Mouse (Mus musculus) embryonic stem cell, embryonic (primary cell): ENCODE results near the gene Zfp518b.

ENCODE experiments used
- CTCF ChIA-PET, 4 experiments: fragments of 300-600 bp in 2 of 4; fragments of 350-600 bp in 2 of 4; sonication (Branson Sonifier 250); formaldehyde crosslinking; loops; one replicate each; lab custom pipeline; 2022; ENCODE audit warnings: inconsistent platforms in 2 of 4; lab: Charles Lee
- POLR2A ChIA-PET, 4 experiments: fragments of 300-600 bp in 2 of 4; fragments of 350-600 bp in 2 of 4; sonication (Branson Sonifier 250); formaldehyde crosslinking; loops; one replicate each; lab custom pipeline; 2022; ENCODE audit warnings: antibody characterized with exemption in 4 of 4, inconsistent platforms in 1 of 4; lab: Charles Lee

Gene Zfp518b

GRCm38 (mm10) chr5:38684164-38684911 is at the start of gene Zfp518b:
Zfp518b (minus strand) TSS chr5:38684826.
- POLR2A ChIA-PET, result interaction anchor here (0.5 to 6.7 kb wide), 31 partner anchors 8 to 165 kb away, joined by 3 to 115 read pairs (median 6); no protein-coding TSS in a partner anchor

GRCm38 (mm10) chr5:38708940-38709581 is 24.4 kb upstream of the Zfp518b start:
- ChIA-PET CTCF (no interaction called here), POLR2A (interaction anchor here in 1 of 4 experiments (1.0 to 3.1 kb wide), 4 partner anchors 9 to 54 kb away, joined by 3 to 35 read pairs (median 4); no protein-coding TSS in a partner anchor)

More at GRCm38 (mm10) chr5:38684164-38684911, at the start of gene Zfp518b:
- CTCF ChIA-PET, result interaction anchor here in 1 of 4 experiments (1.4 kb wide), 1 partner anchor 10 kb away, joined by 3 read pairs; no protein-coding TSS in a partner anchor

- CTCF ChIA-PET, result no interaction called here
- POLR2A ChIA-PET, result interaction anchor here in 2 of 4 experiments (0.8 to 3.1 kb wide), 3 partner anchors 10 to 25 kb away, joined by 3 to 35 read pairs (median 3); no protein-coding TSS in a partner anchor
These were observed 22.9 kb upstream of the Zfp518b start for GRCm38 (mm10) chr5:38707364-38708075.

GRCm38 (mm10) chr5:38702941-38703340 is 18.3 kb upstream of the Zfp518b start:
- CTCF ChIA-PET, result interaction anchor here in 1 of 4 experiments (0.6 kb wide), 1 partner anchor 448 kb away, joined by 5 read pairs; no protein-coding TSS in a partner anchor
- POLR2A ChIA-PET, result interaction anchor here (0.5 to 3.4 kb wide), 10 partner anchors 8 to 145 kb away, joined by 3 to 13 read pairs (median 3); partner anchors contain the start of gene Zfp518b (in 2 of the 4)

- CTCF ChIA-PET, result interaction anchor here in 1 of 4 experiments (0.6 kb wide), 1 partner anchor 449 kb away, joined by 5 read pairs; no protein-coding TSS in a partner anchor
- POLR2A ChIA-PET, result interaction anchor here in 3 of 4 experiments (0.6 to 3.4 kb wide), 6 partner anchors 9 to 144 kb away, joined by 3 to 13 read pairs (median 3); partner anchors contain the start of gene Zfp518b (in 1 of the 3)
These were observed 17.5 kb upstream of the Zfp518b start for GRCm38 (mm10) chr5:38702091-38702490.

- POLR2A ChIA-PET, result interaction anchor here in 3 of 4 experiments (0.5 to 7.4 kb wide), 27 partner anchors 9 to 178 kb away, joined by 3 to 115 read pairs (median 10); partner anchors contain the start of gene Zfp518b (in 2 of the 3)
- CTCF ChIA-PET, result interaction anchor here in 2 of 4 experiments (0.6 kb wide), 2 partner anchors 118 to 235 kb away, joined by 4 to 11 read pairs; no protein-coding TSS in a partner anchor
These were observed 13.8 kb upstream of the Zfp518b start for GRCm38 (mm10) chr5:38698466-38698865.

- POLR2A ChIA-PET, result interaction anchor here in 3 of 4 experiments (0.5 to 7.4 kb wide), 35 partner anchors 8 to 203 kb away, joined by 3 to 115 read pairs (median 8); partner anchors contain the start of gene Zfp518b (in 3 of the 3)
- CTCF ChIA-PET, result interaction anchor here in 3 of 4 experiments (0.6 to 1.3 kb wide), 3 partner anchors 118 to 235 kb away, joined by 3 to 11 read pairs (median 4); no protein-coding TSS in a partner anchor
These were observed 13.4 kb upstream of the Zfp518b start for GRCm38 (mm10) chr5:38698046-38698445.

GRCm38 (mm10) chr5:38696616-38697375 is 12.2 kb upstream of the Zfp518b start:
- POLR2A ChIA-PET, result interaction anchor here (0.6 to 7.4 kb wide), 48 partner anchors 8 to 274 kb away, joined by 3 to 115 read pairs (median 6); partner anchors contain the start of genes Zfp518b (in 3 of the 4) and Wdr1 (in 1 of the 4)
- CTCF ChIA-PET, result interaction anchor here in 2 of 4 experiments (0.6 to 1.3 kb wide), 5 partner anchors 11 to 876 kb away, joined by 3 to 8 read pairs (median 3); no protein-coding TSS in a partner anchor

- ChIA-PET POLR2A (interaction anchor here in 2 of 4 experiments (1.1 to 7.4 kb wide), 8 partner anchors 6 to 38 kb away, joined by 3 to 115 read pairs (median 6); partner anchors contain the start of gene Zfp518b (in 2 of the 2)), CTCF (interaction anchor here in 2 of 4 experiments (0.7 kb wide), 2 partner anchors 62 to 1351 kb away, joined by 4 read pairs; no protein-coding TSS in a partner anchor)
These were observed 8.2 kb upstream of the Zfp518b start for GRCm38 (mm10) chr5:38692859-38693258.

GRCm38 (mm10) chr5:38689186-38689585 is 4.6 kb upstream of the Zfp518b start:
- CTCF ChIA-PET, result interaction anchor here in 3 of 4 experiments (0.6 to 1.5 kb wide), 3 partner anchors 57 to 65 kb away, joined by 5 read pairs; no protein-coding TSS in a partner anchor
- POLR2A ChIA-PET, result interaction anchor here in 3 of 4 experiments (0.7 to 6.7 kb wide), 11 partner anchors 7 to 29 kb away, joined by 3 to 115 read pairs (median 4); no protein-coding TSS in a partner anchor

GRCm38 (mm10) chr5:38687694-38688093 is 3.1 kb upstream of the Zfp518b start:
- CTCF ChIA-PET, result interaction anchor here in 1 of 4 experiments (0.5 to 0.6 kb wide), 2 partner anchors 49 to 51 kb away, joined by 3 read pairs; no protein-coding TSS in a partner anchor
- POLR2A ChIA-PET, result interaction anchor here (0.8 to 6.7 kb wide), 4 partner anchors 8 to 10 kb away, joined by 4 to 115 read pairs (median 44); no protein-coding TSS in a partner anchor

- POLR2A ChIA-PET, result interaction anchor here in 3 of 4 experiments (0.6 to 2.3 kb wide), 11 partner anchors 11 to 97 kb away, joined by 3 to 7 read pairs (median 3); partner anchors contain the start of gene Zfp518b (in 1 of the 3)
These were observed 25.8 kb downstream of the Zfp518b start for GRCm38 (mm10) chr5:38658836-38659235.

GRCm38 (mm10) chr5:38656204-38656603 is 28.4 kb downstream of the Zfp518b start:
- ChIA-PET CTCF (interaction anchor here in 2 of 4 experiments (1.5 to 2.8 kb wide), 5 partner anchors 17 to 101 kb away, joined by 4 to 11 read pairs (median 8); no protein-coding TSS in a partner anchor), POLR2A (interaction anchor here (0.5 to 2.5 kb wide), 14 partner anchors 16 to 851 kb away, joined by 3 to 28 read pairs (median 8); partner anchors contain the start of gene Zfp518b (in 2 of the 4))

More at GRCm38 (mm10) chr5:38658836-38659235, 25.8 kb downstream of the Zfp518b start:
- CTCF ChIA-PET, result no interaction called here

- ChIA-PET CTCF (interaction anchor here in 3 of 4 experiments (0.5 to 2.8 kb wide), 10 partner anchors 16 to 102 kb away, joined by 4 to 11 read pairs (median 5); no protein-coding TSS in a partner anchor), POLR2A (interaction anchor here (0.5 to 2.5 kb wide), 29 partner anchors 12 to 851 kb away, joined by 3 to 28 read pairs (median 4); partner anchors contain the start of gene Zfp518b (in 2 of the 4))
These were observed 29.2 kb downstream of the Zfp518b start for GRCm38 (mm10) chr5:38655421-38655928.

GRCm38 (mm10) chr5:38654571-38654970 is 30.1 kb downstream of the Zfp518b start:
- POLR2A ChIA-PET, result interaction anchor here in 3 of 4 experiments (0.7 to 2.5 kb wide), 17 partner anchors 13 to 93 kb away, joined by 3 to 28 read pairs (median 6); partner anchors contain the start of gene Zfp518b (in 1 of the 3)
- CTCF ChIA-PET, result interaction anchor here (0.5 to 2.8 kb wide), 17 partner anchors 13 to 347 kb away, joined by 3 to 11 read pairs (median 4); no protein-coding TSS in a partner anchor
